Mouse (Mus musculus): ENCODE data around the gene Rnf17.

DNA sequence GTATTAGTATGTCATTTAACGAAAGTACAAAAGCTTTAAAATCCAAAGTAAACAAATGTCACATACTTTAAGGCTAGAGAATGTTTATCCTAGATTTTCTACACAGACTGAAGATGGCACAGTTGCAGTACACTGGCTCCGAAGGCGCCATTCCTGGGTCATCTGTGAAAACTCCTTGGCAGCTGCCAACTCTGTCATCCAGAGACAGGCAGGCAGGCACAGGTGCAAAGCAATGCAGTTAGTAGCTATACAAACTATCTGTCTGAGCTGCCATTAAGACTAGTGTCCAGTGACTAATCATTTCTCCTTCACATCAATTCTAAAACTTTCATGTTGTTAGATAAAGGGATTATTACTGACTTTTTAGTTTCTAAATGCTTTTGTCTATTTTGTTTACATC lies 156.8 kb downstream of the Rnf17 start:
- no peak for TF ChIP-seq MEF2A (IDR thresholded peaks at IDR 0.05; ENCODE audit: extremely low read depth, insufficient replicate concordance, low read depth, low read length, poor library complexity, severe bottlenecking)
- no peak for TF ChIP-seq CTCF (IDR thresholded peaks at IDR 0.05 in 2 of 3, conservative IDR thresholded peaks at IDR 0.05 in 1 of 3; ENCODE audit: control insufficient read depth in 1 of 3, insufficient read depth in 1 of 3, low read depth in 2 of 3, low read length in 3 of 3, poor library complexity in 1 of 3, severe bottlenecking in 1 of 3)
- TF ChIP-seq POLR2A (IDR thresholded peaks at IDR 0.05; ENCODE audit: control insufficient read depth in 1 of 2, insufficient read depth in 1 of 2, low read depth in 1 of 2, low read length in 2 of 2, poor library complexity in 1 of 2) = no peak
- no peak for TF ChIP-seq ZNF384 (IDR thresholded peaks at IDR 0.05; ENCODE audit: low read depth, low read length)
